Mouse (Mus musculus) lung, postnatal 4 days (tissue): ENCODE results near the gene 1700010I14Rik.
A peak's percentile ranks its signal among the peaks of the same experiment; 100 is the strongest.

ENCODE experiments used
- DNase-seq, 2 experiments: peaks; one replicate each; pipeline ENCODE4 v3.0.0; 2021

1700010I14Rik gene

DNA sequence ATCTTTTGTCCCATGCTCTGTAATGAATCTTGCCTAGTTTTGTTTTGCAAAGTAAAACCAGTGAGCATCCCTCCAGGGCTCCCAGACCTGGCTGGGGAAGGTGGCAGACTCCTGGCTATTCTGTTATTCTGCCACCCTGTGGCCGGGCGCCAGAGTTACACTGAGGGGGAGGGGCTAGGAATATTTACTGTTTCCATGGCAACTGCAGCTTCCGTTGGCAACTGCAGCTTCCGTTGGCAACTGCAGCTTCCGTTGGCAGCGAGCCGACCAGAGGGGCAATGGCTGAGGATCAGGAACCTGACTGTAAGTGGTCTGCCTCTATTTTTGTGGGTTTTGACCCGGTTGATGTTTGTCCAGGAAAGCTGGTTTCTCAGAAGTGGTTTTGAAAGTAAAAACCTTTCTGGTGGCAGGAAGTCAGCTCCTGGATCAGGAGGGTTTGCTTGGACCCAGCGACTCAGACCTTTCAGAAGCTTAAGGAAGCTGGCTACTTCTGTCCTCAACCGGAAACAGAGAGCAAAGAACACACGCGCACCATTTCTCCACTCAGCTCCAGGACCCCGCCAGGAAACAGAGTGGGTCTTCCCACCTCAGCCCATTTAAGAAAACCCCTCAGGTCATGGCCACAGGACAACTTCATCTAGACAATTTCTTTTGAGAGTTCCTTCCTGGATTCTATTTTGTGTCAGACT is at the start of gene 1700010I14Rik:
TSS of gene 1700010I14Rik (plus strand) at position 215 of the 689 bp plus-strand sequence.
- DNase-seq, result peak; percentile 93 to 94

DNA sequence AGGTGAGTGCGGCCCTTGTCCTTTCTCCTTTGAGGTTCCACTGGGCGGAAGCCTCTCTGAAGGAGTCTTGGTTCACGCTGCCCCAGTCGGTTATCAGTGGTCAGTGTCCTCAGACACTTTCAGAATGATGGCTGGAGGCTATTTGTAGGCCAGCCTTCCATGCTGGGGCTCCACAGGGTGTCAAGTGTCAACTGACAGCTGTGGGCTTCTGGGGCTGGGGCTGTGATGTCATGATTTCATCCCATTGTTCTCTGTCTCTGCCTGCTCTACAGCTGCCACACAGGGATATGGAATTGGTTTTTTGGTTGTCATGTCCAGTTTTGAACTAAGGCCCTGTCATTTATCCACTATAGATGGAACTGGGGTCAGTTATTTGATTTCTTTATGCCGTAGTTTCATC is 36.5 kb upstream of the 1700010I14Rik start:
- no peak for DNase-seq

DNA sequence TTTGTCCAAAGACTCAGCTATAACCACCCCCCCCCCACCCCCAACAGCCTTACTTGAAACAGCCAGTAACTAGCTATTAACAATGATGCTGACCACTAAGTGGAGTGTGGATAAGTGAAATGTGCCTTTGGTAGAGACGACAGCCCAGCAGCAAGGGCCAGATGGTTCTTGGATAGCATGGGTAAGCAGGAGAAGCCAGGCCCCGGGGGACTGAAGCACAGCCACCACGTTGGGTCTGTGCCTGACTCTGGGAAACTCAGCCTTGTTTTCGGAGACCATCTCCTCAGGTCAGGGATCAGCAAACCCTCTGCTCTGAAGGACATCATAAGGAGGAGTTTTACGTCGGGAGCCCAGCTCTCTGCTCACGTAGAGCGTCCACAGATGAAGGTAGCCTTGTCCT is 35.2 kb upstream of the 1700010I14Rik start:
- DNase-seq, result no peak

GRCm38 (mm10) chr17:8958125-8958524 is 30.0 kb upstream of the 1700010I14Rik start:
- DNase-seq, result no peak

DNA sequence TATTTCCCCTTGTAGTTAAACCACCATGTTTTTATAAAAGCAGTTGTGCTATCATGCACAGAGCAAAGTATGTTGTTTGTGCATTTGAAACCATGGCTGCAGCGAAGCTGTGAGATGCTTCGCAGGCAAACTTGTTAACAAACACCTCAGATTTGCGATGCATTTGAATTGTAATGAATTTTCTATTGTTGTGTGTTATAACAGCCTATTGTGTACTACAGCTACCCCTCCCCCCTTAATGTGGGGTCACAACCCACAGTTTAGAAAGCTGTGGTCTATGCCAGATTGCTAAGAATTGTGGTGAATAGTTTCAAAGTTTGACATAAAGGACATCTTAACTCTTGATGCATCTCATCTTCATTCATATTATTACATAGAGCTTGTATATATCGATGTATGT is 27.7 kb upstream of the 1700010I14Rik start:
- DNase-seq, result no peak

GRCm38 (mm10) chr17:8961097-8961496 is 27.0 kb upstream of the 1700010I14Rik start:
- DNase-seq, result no peak

- DNase-seq, result no peak
Observed at GRCm38 (mm10) chr17:8961644-8962043, 26.5 kb upstream of the 1700010I14Rik start.

DNA sequence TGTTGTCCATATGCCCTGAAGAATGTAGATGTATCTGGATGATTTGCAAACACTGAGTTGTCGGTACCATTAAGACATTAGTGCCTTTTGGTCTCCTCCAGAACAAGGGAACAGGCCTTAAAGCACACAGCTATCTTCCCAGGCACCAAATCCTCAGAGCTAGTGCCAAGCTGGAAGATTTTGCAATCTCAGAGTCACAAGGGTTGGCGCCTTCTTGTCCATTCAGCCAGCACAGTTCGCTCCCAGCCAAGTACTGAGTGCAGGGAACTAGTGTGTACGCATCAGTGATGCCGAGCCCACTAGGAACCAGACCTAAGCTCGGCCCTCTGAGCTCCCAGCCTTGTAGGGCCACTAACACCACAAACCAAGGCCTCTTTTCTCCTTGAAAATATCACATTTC is 23.0 kb upstream of the 1700010I14Rik start:
- no peak for DNase-seq

DNA sequence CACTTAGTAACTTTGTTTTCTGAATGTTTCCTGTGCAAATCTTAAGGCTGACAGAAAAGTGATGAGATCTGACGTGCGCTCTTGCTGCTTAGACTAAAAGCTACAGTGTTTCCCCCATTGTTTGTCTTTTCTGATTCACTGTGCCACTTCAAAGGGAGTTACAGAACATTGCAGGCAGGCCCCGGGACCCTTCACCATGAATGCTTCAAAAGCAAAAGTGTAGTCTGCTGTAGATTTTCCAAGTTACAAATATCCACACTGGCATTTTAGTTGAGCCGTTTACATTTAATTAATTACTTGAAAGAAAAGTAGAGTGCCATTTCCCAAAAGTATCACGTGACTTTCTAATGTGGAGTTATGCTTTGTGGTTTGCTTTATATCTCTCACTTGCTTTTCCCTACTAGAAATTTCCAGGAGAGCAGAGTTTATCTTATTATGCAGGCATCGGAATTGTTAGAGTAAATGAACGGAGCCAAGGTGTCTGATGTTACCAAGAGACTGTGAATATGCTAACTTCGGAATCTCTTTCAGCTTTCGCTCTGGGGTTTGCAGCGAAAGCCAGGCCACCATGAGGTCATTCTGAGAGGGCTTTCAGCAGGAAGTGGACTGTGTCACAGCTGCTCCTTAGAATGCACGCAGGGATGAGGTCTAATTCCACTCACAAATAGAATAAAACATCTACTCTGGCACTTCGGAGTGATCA is 15.8 kb upstream of the 1700010I14Rik start:
- DNase-seq, result no peak

GRCm38 (mm10) chr17:8973331-8973730 is 14.8 kb upstream of the 1700010I14Rik start:
- DNase-seq, result no peak

- DNase-seq, result no peak
Observed at GRCm38 (mm10) chr17:8974423-8974822, 13.7 kb upstream of the 1700010I14Rik start.

GRCm38 (mm10) chr17:8974823-8975397 is 13.2 kb upstream of the 1700010I14Rik start:
- no peak for DNase-seq

GRCm38 (mm10) chr17:8976745-8977144 is 11.4 kb upstream of the 1700010I14Rik start:
- DNase-seq, result no peak

GRCm38 (mm10) chr17:8977271-8977670 is 10.9 kb upstream of the 1700010I14Rik start:
- DNase-seq, result no peak

- no peak for DNase-seq
Observed at GRCm38 (mm10) chr17:8983576-8983975, 4.6 kb upstream of the 1700010I14Rik start.

DNA sequence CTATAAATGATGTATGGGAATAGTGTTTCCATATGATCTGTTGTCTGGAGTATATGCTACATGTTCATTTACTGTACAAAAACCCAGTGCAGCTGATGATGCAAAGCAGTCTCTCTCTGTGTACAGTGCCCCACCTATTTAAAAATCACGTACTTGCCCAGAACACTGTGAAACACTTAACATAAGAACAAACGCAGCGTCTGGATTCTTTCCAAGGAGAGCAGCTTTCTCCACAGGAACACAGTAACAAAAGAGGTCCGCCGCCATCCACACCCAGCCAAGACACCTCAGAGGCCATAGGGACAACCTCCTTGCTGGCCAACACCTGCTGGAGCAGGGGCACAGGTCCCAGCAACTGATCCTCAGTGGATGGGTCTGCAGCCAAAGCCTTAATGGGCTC is 2.4 kb upstream of the 1700010I14Rik start:
- peak in 1 of 2 experiments; percentile 31 for DNase-seq

GRCm38 (mm10) chr17:8986551-8986950 is 1.6 kb upstream of the 1700010I14Rik start:
- no peak for DNase-seq

DNA sequence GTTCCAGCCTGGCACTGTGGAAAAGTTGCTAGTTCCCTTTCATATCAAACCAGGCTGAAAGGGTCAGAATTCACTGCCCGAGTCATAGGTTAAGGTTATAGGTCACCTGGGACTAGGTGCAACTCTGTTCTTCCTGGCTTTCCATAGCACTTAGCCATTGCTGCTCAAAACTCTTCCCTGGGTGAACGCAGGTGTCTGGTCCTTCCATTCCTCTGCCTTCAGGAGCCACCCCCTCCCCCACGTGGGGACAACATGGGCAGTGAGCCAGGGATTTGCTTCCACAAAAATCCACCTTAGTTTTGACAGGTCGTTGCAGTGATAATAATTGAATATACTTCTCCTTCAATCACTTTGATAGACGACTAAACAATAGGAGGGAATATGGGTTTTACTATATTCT is 764 bp upstream of the 1700010I14Rik start:
- DNase-seq, result no peak

- DNase-seq, result peak in 1 of 2 experiments; percentile 43
Observed at GRCm38 (mm10) chr17:8991160-8991559, 3.0 kb downstream of the 1700010I14Rik start.

- DNase-seq, result no peak
Observed at GRCm38 (mm10) chr17:8995344-8995743, 7.2 kb downstream of the 1700010I14Rik start.

GRCm38 (mm10) chr17:9002438-9002837 is 14.3 kb downstream of the 1700010I14Rik start:
- DNase-seq, result no peak

DNA sequence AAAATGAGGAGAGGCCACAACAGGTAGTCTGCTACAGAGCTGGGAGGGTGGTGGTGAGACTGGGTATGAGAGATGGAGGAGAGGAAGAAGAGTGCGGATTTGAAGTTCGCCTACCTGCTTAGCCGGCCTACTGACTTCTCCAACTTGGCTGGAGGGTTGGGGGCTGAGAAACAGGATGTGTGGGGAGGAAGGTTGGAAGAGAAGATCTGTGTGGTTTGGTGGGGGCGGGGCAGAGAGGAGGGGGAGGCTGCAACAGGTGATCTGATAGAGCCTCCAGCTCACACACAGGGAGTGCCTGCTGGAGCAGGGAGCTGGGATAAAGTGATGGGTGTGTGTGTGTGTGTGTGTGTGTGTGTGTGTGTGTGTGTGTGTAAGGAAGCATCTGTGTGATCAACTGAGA is 16.4 kb downstream of the 1700010I14Rik start:
- DNase-seq, result no peak

DNA sequence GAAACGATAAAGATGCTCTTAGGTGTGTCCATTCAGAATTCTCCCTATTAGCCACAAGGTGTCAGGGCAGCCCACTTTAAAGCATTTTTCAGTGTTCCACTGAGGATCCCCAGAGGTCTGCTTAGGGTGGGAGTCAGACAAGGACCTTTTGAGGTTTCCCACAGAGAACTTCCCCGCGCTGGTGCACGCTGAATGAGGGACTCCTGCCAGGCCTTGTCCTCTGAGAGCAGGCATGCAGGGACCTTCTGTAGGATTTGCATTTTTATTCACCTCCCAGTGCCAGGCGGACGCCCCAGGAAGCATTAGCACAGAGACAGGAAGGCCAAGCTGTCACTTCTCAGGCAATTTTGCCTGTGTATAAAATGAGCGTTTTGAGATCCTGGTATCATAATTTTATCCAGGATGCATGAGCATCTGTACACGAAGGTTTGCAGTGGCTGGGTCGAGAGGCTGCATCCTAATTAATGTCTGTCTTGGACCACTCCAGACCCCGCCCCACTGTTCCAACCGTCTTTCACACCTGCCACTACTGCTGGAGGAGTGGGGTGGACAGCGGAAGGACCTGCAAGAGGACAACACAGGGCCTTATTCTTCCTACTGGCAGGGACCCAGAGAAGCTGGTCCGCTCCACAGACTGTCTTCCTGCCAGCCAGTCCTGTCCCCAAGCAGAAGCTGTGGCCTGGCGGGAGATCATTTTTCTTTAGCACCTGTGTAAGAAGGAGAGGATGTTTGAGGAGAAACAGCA is 35.2 kb downstream of the 1700010I14Rik start:
- DNase-seq, result no peak
